Mouse (Mus musculus) heart, adult 9 months (tissue): Measurements from ENCODE around the gene Parp9.
A peak's percentile ranks its signal among the peaks of the same experiment; 100 is the strongest.
"Not testable (repeated sequence)": the region's sequence is repeated elsewhere in the genome, so short reads cannot be mapped to it uniquely, and the experiment has no call there.

Source experiments
- DNase-seq, 2 experiments: peaks; one replicate each; pipeline ENCODE4 v3.0.0; 2022; ENCODE audit warnings: low spot score in 2 of 2

The Parp9 gene

GRCm38 (mm10) chr16:35938211-35939151 lies at the start of gene Parp9, which contains the start of gene Dtx3l:
Gene Parp9, plus strand, starts transcription at chr16:35938470.
Gene Dtx3l, minus strand, starts transcription at chr16:35939151.
- peak; percentile 76 to 78 for DNase-seq

- DNase-seq: no peak
Measured at GRCm38 (mm10) chr16:35888910-35889309, 49.4 kb upstream of the Parp9 start.

GRCm38 (mm10) chr16:35890645-35891044 lies 47.6 kb upstream of the Parp9 start:
- DNase-seq: no peak

GRCm38 (mm10) chr16:35891603-35892002 lies 46.7 kb upstream of the Parp9 start:
- not testable (repeated sequence) for DNase-seq

GRCm38 (mm10) chr16:35894997-35895396 lies 43.3 kb upstream of the Parp9 start:
- DNase-seq: no peak

- DNase-seq: no peak
Measured at GRCm38 (mm10) chr16:35900541-35900940, 37.7 kb upstream of the Parp9 start.

- no peak for DNase-seq
Measured at GRCm38 (mm10) chr16:35903014-35903640, 35.1 kb upstream of the Parp9 start.

GRCm38 (mm10) chr16:35904121-35904736 lies 34.0 kb upstream of the Parp9 start:
- DNase-seq: no peak

GRCm38 (mm10) chr16:35905355-35905754 lies 32.9 kb upstream of the Parp9 start:
- DNase-seq: no peak

GRCm38 (mm10) chr16:35905819-35906485 lies 32.3 kb upstream of the Parp9 start:
- no peak for DNase-seq

- no peak for DNase-seq
Measured at GRCm38 (mm10) chr16:35906887-35907286, 31.4 kb upstream of the Parp9 start.

GRCm38 (mm10) chr16:35907432-35908201 lies 30.7 kb upstream of the Parp9 start:
- peak; percentile 46 to 52 for DNase-seq

- DNase-seq: no peak
Measured at GRCm38 (mm10) chr16:35911449-35911848, 26.8 kb upstream of the Parp9 start.

GRCm38 (mm10) chr16:35913526-35913925 lies 24.7 kb upstream of the Parp9 start:
- DNase-seq: no peak

- no peak for DNase-seq
Measured at GRCm38 (mm10) chr16:35914301-35914700, 24.0 kb upstream of the Parp9 start.

GRCm38 (mm10) chr16:35918721-35919543 lies 19.3 kb upstream of the Parp9 start:
- peak in 1 of 2 experiments; percentile 8 for DNase-seq

- DNase-seq: no peak
Measured at GRCm38 (mm10) chr16:35921676-35922235, 16.5 kb upstream of the Parp9 start.

GRCm38 (mm10) chr16:35922301-35922895 lies 15.9 kb upstream of the Parp9 start:
- DNase-seq: no peak

- no peak for DNase-seq
Measured at GRCm38 (mm10) chr16:35923546-35924198, 14.6 kb upstream of the Parp9 start.
